Mouse (Mus musculus): ENCODE results near the gene Nfkb1. TPM values are rescaled to one million over a fixed set of nuclear protein-coding genes. Genes with fewer than 3 reads are reported as not detected.

The Nfkb1 gene
- polyA plus RNA-seq, 1 experiment = 38.3 TPM

DNA sequence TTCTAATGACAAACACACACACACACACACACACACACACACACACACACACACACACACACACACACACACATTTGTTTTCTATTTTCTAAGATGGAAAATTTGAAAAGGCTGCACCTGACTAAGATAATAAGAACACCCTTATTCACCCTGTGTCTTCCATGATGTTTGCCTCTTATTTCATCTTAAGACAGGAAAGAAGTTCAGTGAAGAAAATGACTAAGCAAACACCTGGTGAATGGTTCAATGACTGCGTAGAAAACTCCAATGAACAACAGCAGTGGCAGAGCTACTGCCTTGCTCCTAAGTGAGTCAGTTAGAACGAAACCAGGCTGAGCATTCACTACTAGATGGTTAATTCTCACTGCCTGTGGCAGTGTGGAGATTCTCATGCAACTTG is 30.8 kb upstream of the Nfkb1 start:
- Histone ChIP-seq H3K9ac (ENCODE audit: low read depth, poor library complexity, severe bottlenecking) (no peak overlapping the region), H3K27ac (ENCODE audit: insufficient read depth, low read length) (no peak overlapping the region), H3K4me3 (ENCODE audit: low read depth, low read length) (no peak overlapping the region), H3K4me1 (ENCODE audit: control insufficient read depth, insufficient read depth, low read length) (no peaks in the 10 kb centered on the region), H3K27me3 (ENCODE audit: control insufficient read depth, insufficient read depth, low read length, poor library complexity, severe bottlenecking) (no peaks in the 10 kb centered on the region), H3K36me3 (ENCODE audit: control insufficient read depth, insufficient read depth, low read length, poor library complexity, severe bottlenecking) (no peaks in the 10 kb centered on the region), H3K9me3 (replicated peaks; ENCODE audit: control insufficient read depth, insufficient read depth, low read length, poor library complexity, severe bottlenecking) (no peaks in the 10 kb centered on the region)
- no peak for TF ChIP-seq POLR2A (IDR thresholded peaks at IDR 0.05; ENCODE audit: insufficient read depth, low read length)
- no peak for TF ChIP-seq EP300 (IDR thresholded peaks at IDR 0.05; ENCODE audit: insufficient read depth, low read depth, low read length)
- no peak for TF ChIP-seq CTCF (IDR thresholded peaks at IDR 0.05; ENCODE audit: low read depth, low read length)

DNA sequence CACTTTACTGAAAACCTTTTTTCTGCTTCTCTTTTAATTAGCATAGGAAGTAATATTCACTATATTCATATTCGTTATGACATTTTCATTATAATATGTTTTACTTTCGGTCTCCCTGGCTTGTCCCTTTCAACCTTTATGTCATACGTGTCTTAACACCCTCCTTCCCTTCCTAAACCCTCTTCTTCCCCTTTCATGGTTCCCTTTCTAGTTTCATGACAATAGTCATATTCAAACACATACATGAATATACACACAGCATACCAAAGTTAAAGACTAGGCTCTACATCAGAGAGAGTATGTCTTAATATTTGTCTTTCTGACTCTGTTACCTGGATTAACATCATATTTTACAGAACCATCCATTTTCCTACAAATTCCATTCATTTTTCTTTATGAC is 28.6 kb upstream of the Nfkb1 start:
- H3K27ac ChIP-seq (ENCODE audit: insufficient read depth, low read length) = no peak overlapping the region
- H3K27me3 ChIP-seq (ENCODE audit: control insufficient read depth, insufficient read depth, low read length, poor library complexity, severe bottlenecking) = no peaks in the 10 kb centered on the region
- no peak for TF ChIP-seq CTCF (IDR thresholded peaks at IDR 0.05; ENCODE audit: low read depth, low read length)
- no peak for TF ChIP-seq EP300 (IDR thresholded peaks at IDR 0.05; ENCODE audit: insufficient read depth, low read depth, low read length)
- TF ChIP-seq POLR2A (IDR thresholded peaks at IDR 0.05; ENCODE audit: insufficient read depth, low read length) = no peak
- H3K9me3 ChIP-seq (replicated peaks; ENCODE audit: control insufficient read depth, insufficient read depth, low read length, poor library complexity, severe bottlenecking) = no peaks in the 10 kb centered on the region
- H3K4me3 ChIP-seq (ENCODE audit: low read depth, low read length) = no peak overlapping the region
- no peak overlapping the region for H3K9ac ChIP-seq (ENCODE audit: low read depth, poor library complexity, severe bottlenecking)
- H3K4me1 ChIP-seq (ENCODE audit: control insufficient read depth, insufficient read depth, low read length) = no peaks in the 10 kb centered on the region
- H3K36me3 ChIP-seq (ENCODE audit: control insufficient read depth, insufficient read depth, low read length, poor library complexity, severe bottlenecking) = no peaks in the 10 kb centered on the region

DNA sequence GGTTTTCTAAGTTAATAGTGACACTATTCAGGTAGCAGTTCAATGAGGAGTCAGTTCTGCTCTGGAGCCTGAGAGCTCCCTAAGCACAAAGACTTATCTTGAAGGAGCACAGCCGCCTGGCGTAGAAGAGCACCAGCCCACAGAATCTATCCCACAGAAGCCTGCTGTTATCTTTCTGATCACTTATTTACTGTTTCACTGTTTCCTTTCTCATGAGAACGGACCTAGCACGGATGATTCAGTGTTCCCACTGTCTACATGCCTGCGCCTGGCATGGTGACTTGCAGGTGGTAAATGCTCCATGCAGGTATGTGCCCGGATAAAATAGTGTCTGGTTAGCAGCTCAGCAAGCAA is 27.8 kb upstream of the Nfkb1 start:
- no peaks in the 10 kb centered on the region for H3K4me1 ChIP-seq (ENCODE audit: control insufficient read depth, insufficient read depth, low read length)
- no peak overlapping the region for H3K4me3 ChIP-seq (ENCODE audit: low read depth, low read length)
- H3K9me3 ChIP-seq (replicated peaks; ENCODE audit: control insufficient read depth, insufficient read depth, low read length, poor library complexity, severe bottlenecking) = no peaks in the 10 kb centered on the region
- no peak overlapping the region for H3K9ac ChIP-seq (ENCODE audit: low read depth, poor library complexity, severe bottlenecking)
- H3K36me3 ChIP-seq (ENCODE audit: control insufficient read depth, insufficient read depth, low read length, poor library complexity, severe bottlenecking) = no peaks in the 10 kb centered on the region
- H3K27ac ChIP-seq (ENCODE audit: insufficient read depth, low read length) = no peak overlapping the region
- TF ChIP-seq CTCF (IDR thresholded peaks at IDR 0.05; ENCODE audit: low read depth, low read length) (no peak), POLR2A (IDR thresholded peaks at IDR 0.05; ENCODE audit: insufficient read depth, low read length) (no peak), EP300 (IDR thresholded peaks at IDR 0.05; ENCODE audit: insufficient read depth, low read depth, low read length) (no peak)
- no peaks in the 10 kb centered on the region for H3K27me3 ChIP-seq (ENCODE audit: control insufficient read depth, insufficient read depth, low read length, poor library complexity, severe bottlenecking)

DNA sequence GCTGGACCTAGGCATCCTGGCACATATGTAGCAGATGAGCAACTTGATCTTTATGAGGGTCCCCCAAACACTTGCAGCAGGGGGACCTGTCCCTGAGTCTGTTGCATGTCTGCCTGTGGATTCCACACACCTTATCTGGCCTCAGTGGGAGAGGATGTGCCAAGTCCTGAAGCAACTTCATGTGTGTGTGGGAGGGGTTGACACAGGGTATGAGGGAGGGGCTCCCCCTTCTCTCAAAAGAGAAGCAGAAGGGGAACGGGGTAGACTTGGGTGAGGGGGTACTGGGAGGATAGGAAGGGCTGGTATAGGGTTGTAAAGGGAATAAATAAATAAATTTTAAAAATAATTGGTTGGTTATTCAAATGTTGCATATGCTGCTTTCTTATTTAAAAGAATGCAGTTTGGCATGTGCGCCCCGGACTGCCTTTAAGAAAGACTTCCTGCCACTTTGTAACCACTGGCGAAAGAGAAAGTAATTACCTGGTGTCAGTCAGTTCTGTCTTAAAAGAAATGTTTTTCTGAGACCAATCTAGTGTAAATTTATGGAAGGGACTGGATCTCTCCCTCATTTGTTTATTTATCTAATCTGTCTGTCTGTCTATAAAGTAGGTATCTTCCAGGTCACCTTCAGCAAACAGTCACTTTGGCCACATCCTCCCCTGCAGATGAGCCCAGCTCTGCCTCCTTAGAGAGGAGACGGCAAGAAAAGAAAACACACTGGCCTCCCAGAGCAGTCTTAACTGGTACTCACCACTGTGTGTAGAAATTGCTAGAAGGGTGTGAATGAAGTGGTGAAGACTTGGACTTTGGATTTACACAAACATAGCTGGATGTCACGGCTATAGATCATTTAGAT is 27.2 kb upstream of the Nfkb1 start:
- no peaks in the 10 kb centered on the region for H3K27me3 ChIP-seq (ENCODE audit: control insufficient read depth, insufficient read depth, low read length, poor library complexity, severe bottlenecking)
- H3K9ac ChIP-seq (ENCODE audit: low read depth, poor library complexity, severe bottlenecking) = no peak overlapping the region
- TF ChIP-seq POLR2A (IDR thresholded peaks at IDR 0.05; ENCODE audit: insufficient read depth, low read length) (no peak), CTCF (IDR thresholded peaks at IDR 0.05; ENCODE audit: low read depth, low read length) (no peak), EP300 (IDR thresholded peaks at IDR 0.05; ENCODE audit: insufficient read depth, low read depth, low read length) (no peak)
- H3K9me3 ChIP-seq (replicated peaks; ENCODE audit: control insufficient read depth, insufficient read depth, low read length, poor library complexity, severe bottlenecking) = no peaks in the 10 kb centered on the region
- no peak overlapping the region for H3K27ac ChIP-seq (ENCODE audit: insufficient read depth, low read length)
- H3K36me3 ChIP-seq (ENCODE audit: control insufficient read depth, insufficient read depth, low read length, poor library complexity, severe bottlenecking) = no peaks in the 10 kb centered on the region
- H3K4me1 ChIP-seq (ENCODE audit: control insufficient read depth, insufficient read depth, low read length) = no peaks in the 10 kb centered on the region
- no peak overlapping the region for H3K4me3 ChIP-seq (ENCODE audit: low read depth, low read length)

DNA sequence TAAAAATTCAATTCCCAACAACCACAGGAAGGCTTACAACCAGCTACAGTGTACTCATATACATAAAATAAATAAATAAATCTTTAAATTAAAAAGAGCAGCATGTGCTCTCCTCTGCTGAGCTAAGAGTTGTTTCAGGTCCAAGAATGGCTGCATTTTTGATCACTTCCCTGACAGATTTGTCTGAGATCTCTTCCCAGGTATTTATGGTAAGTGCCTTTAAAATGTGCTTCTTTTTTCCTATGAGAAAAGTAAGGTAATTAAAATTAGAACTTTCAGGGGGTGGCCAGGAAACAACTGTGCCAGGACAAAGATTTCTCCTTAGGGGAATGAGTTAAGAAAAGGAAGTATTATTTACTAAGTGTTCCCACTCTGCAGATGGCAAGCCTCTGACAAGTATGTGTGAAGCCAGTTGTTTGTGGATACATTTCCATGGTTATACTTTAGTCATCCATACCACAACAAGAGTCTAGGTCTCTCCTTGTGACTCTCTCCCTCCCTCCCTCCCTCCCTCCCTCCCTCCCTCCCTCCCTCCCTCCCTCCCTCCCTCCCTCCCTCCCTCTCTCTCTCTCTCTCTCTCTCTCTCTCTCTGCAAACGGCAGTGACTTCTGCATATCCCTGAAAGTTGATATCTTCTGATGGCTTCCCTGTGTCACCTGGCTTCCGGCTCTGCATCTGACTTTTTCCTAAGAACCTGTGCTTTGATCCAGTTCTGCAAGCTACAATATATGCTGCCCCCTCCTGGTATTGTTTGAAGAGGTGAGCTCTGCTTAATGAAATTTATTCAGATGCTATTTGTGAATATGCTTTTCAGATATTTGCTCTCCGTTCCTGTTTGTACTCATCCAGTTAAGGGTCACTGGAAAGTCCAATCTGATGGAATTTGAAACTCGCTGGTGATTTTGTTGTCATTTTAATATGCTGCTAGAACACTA is 21.9 kb upstream of the Nfkb1 start:
- TF ChIP-seq EP300 (IDR thresholded peaks at IDR 0.05; ENCODE audit: insufficient read depth, low read depth, low read length) (no peak), CTCF (IDR thresholded peaks at IDR 0.05; ENCODE audit: low read depth, low read length) (no peak), POLR2A (IDR thresholded peaks at IDR 0.05; ENCODE audit: insufficient read depth, low read length) (no peak)
- Histone ChIP-seq H3K4me1 (ENCODE audit: control insufficient read depth, insufficient read depth, low read length) (no peaks in the 10 kb centered on the region), H3K27ac (ENCODE audit: insufficient read depth, low read length) (no peak overlapping the region), H3K4me3 (ENCODE audit: low read depth, low read length) (no peak overlapping the region), H3K9ac (ENCODE audit: low read depth, poor library complexity, severe bottlenecking) (no peak overlapping the region), H3K9me3 (replicated peaks; ENCODE audit: control insufficient read depth, insufficient read depth, low read length, poor library complexity, severe bottlenecking) (no peaks in the 10 kb centered on the region), H3K27me3 (ENCODE audit: control insufficient read depth, insufficient read depth, low read length, poor library complexity, severe bottlenecking) (no peaks in the 10 kb centered on the region; the same call in 1 of the 2 replicates), H3K36me3 (ENCODE audit: control insufficient read depth, insufficient read depth, low read length, poor library complexity, severe bottlenecking) (no peaks in the 10 kb centered on the region)
